In the genomic region with DNA sequence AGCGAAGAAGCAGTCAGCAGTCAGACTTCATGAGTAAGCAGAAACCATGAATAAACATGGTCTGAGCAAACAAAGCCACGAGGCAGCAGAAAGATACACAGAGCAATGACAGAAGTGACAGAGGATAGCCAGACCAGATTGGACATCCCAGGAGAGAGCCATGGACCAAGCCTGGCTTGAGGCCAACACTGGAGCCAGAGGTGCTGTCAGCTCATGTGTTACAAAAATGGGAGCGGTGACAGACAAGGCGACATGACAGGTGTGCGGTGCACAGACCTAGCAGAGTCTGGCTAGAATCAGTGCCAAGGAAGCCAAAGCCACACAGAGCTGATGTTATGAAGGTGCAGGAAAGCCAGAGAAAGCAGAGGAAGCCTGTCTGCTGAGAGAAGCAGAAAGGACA, we compare ENCODE assay signal across 9 mouse cellular contexts. TPM values are rescaled to one million over a fixed set of nuclear protein-coding genes. Genes with fewer than 3 reads are reported as not detected.
DNase-seq lines count a peak whose midpoint lies in the region; ATAC-seq and TF ChIP-seq lines count a peak whose summit lies in the region.
"Had no signal": no experiment of that assay in that cellular context is flagged by ENCODE, and none has a peak within 500 bp of the region (broad histone marks: within the 10 kb centered on the region; RNA-seq: fewer than 3 reads in every experiment).

No protein-coding gene starts in this region.

- DNase-seq in heart, embryonic 10.5 days (ENCODE audit: low spot score) = peak; percentile 86
- no peak for DNase-seq in heart, adult 9 months (ENCODE audit: low spot score in 2 of 2)
- DNase-seq in midbrain, embryonic 11.5 days (ENCODE audit: low spot score, missing footprints) = peak; percentile 60
- DNase-seq in midbrain, embryonic 10.5 days (ENCODE audit: low spot score) = no peak
- peak; percentile 25 for DNase-seq in gastrocnemius, postnatal 14 days
- DNase-seq in liver, embryonic 14.5 days (ENCODE audit: low read depth in 3 of 3, low spot score in 3 of 3) = no peak
- no peak for DNase-seq in embryo, embryonic 10.5 days (ENCODE audit: low spot score)
- no peak for DNase-seq in right cerebral cortex, postnatal 14 days
- DNase-seq: adrenal gland, postnatal 14 days had no signal

- no peaks in the 10 kb centered on the region for H3K27me3 ChIP-seq in heart, embryonic 10.5 days (ENCODE audit: insufficient read depth, poor library complexity, severe bottlenecking)
- H3K27me3 ChIP-seq in midbrain, embryonic 11.5 days (ENCODE audit: control insufficient read depth, insufficient read depth, low read length) = no peaks in the 10 kb centered on the region
- no peaks in the 10 kb centered on the region for H3K27me3 ChIP-seq in midbrain, embryonic 10.5 days (ENCODE audit: low read depth, poor library complexity, severe bottlenecking)
- H3K27me3 ChIP-seq in liver, embryonic 14.5 days (ENCODE audit: control insufficient read depth, insufficient read depth, low read length) = no peaks in the 10 kb centered on the region; the same call in 1 of the 2 replicates

- H3K4me2 ChIP-seq in midbrain, embryonic 11.5 days = no peak overlapping the region
- no peak overlapping the region for H3K4me2 ChIP-seq in liver, embryonic 14.5 days (ENCODE audit: low read depth)

- WGBS in heart, embryonic 10.5 days = 47% methylated on average over 5 of the region's 5 CpGs
- WGBS in midbrain, embryonic 11.5 days = 85% methylated on average over 5 of the region's 5 CpGs
- 81% methylated on average over 5 of the region's 5 CpGs for WGBS in midbrain, embryonic 10.5 days
- 62% methylated on average over 5 of the region's 5 CpGs for WGBS in liver, embryonic 14.5 days (ENCODE audit: insufficient replicate concordance)

- TF ChIP-seq CTCF in liver, embryonic 14.5 days (IDR thresholded peaks at IDR 0.05; ENCODE audit: low read depth) = no peak

- no peak overlapping the region for H3K9ac ChIP-seq in midbrain, embryonic 11.5 days (ENCODE audit: low read length)
- no peak overlapping the region for H3K9ac ChIP-seq in liver, embryonic 14.5 days (replicated peaks)

- H3K27ac ChIP-seq in heart, embryonic 10.5 days = no peak overlapping the region
- H3K27ac ChIP-seq in midbrain, embryonic 11.5 days (ENCODE audit: low read depth, low read length) = no peak overlapping the region
- no peak overlapping the region for H3K27ac ChIP-seq in midbrain, embryonic 10.5 days (replicated peaks)
- H3K27ac ChIP-seq in liver, embryonic 14.5 days = no peak overlapping the region

- H3K9me3 ChIP-seq in heart, embryonic 10.5 days = no peaks in the 10 kb centered on the region
- no peaks in the 10 kb centered on the region for H3K9me3 ChIP-seq in midbrain, embryonic 11.5 days (ENCODE audit: control insufficient read depth, low read length)
- H3K9me3 ChIP-seq in midbrain, embryonic 10.5 days (replicated peaks) = no peaks in the 10 kb centered on the region
- no peaks in the 10 kb centered on the region for H3K9me3 ChIP-seq in liver, embryonic 14.5 days (ENCODE audit: control insufficient read depth, low read length)

- 0 out of 2 replicates have a peak overlapping the region, but pooled peaks have one; percentile 5 for H3K4me3 ChIP-seq in heart, embryonic 10.5 days
- no peak overlapping the region for H3K4me3 ChIP-seq in midbrain, embryonic 11.5 days (ENCODE audit: low read depth, low read length)
- H3K4me3 ChIP-seq in midbrain, embryonic 10.5 days = no peak overlapping the region
- H3K4me3 ChIP-seq in liver, embryonic 14.5 days (ENCODE audit: insufficient read depth in 1 of 2, low read depth in 2 of 2, low read length in 2 of 2) = no peak overlapping the region

- H3K36me3 ChIP-seq in heart, embryonic 10.5 days = no peaks in the 10 kb centered on the region
- H3K36me3 ChIP-seq in midbrain, embryonic 11.5 days (ENCODE audit: control insufficient read depth, insufficient read depth, low read length) = no peaks in the 10 kb centered on the region
- H3K36me3 ChIP-seq in midbrain, embryonic 10.5 days = no peaks in the 10 kb centered on the region
- H3K36me3 ChIP-seq in liver, embryonic 14.5 days (replicated peaks; ENCODE audit: control insufficient read depth, insufficient read depth, low read depth) = no peaks in the 10 kb centered on the region

- TF ChIP-seq EP300 in liver, embryonic 14.5 days (IDR thresholded peaks at IDR 0.05; ENCODE audit: low read depth) = no peak

- H3K4me1 ChIP-seq in heart, embryonic 10.5 days = peaks cover 10% of the 10 kb centered on the region
- no peaks in the 10 kb centered on the region for H3K4me1 ChIP-seq in midbrain, embryonic 11.5 days (ENCODE audit: control insufficient read depth, insufficient read depth, low read length)
- H3K4me1 ChIP-seq in midbrain, embryonic 10.5 days = no peaks in the 10 kb centered on the region
- peaks cover 0 to 6% of the 10 kb centered on the region in 2 experiments; a peak in 1 of 4 replicates for H3K4me1 ChIP-seq in liver, embryonic 14.5 days (replicated peaks; ENCODE audit: control insufficient read depth in 2 of 2, insufficient read depth in 2 of 2, low read length in 1 of 2)

- no peak for ATAC-seq in midbrain, embryonic 11.5 days (ENCODE audit: low FRiP score)
- ATAC-seq in liver, embryonic 14.5 days (ENCODE audit: insufficient read depth) = peak; percentile 60

- intact Hi-C loops in gastrocnemius, postnatal 14 days (cut with DNase I; ENCODE audit: low total_unique reads) = no loop called here

RNA-seq across cellular contexts. Expression of a gene that starts 35.3 kb away (rescaled TPM):
- 428 and 460 TPM in 2 replicates for polyA plus RNA-seq in heart, embryonic 10.5 days (2016; fragmentation: Nextera tagmentation; extraction: Ambion mirVana)
- 489 and 490 TPM in 2 replicates for polyA plus RNA-seq in midbrain, embryonic 11.5 days (2014; fragmentation: Nextera tagmentation; extraction: Ambion mirVana)
- polyA plus RNA-seq in midbrain, embryonic 10.5 days (2016; fragmentation: Nextera tagmentation; extraction: Ambion mirVana) = 507 and 521 TPM in 2 replicates
- 10 to 100 TPM; 91.5 to 95.0 TPM for total RNA-seq in gastrocnemius, postnatal 14 days (2021)
- 94.7 and 146 TPM in 2 replicates for polyA plus RNA-seq in liver, embryonic 14.5 days (2012; rRNA removed)
- 281 and 289 TPM in 2 replicates for polyA plus RNA-seq in liver, embryonic 14.5 days (2014; fragmentation: Nextera tagmentation; extraction: Ambion mirVana)

RNA-seq across cellular contexts. Expression of a gene that starts 56.7 kb away (rescaled TPM):
- polyA plus RNA-seq in heart, embryonic 10.5 days (2016; fragmentation: Nextera tagmentation; extraction: Ambion mirVana) = 93.9 and 98.6 TPM in 2 replicates
- polyA plus RNA-seq in midbrain, embryonic 11.5 days (2014; fragmentation: Nextera tagmentation; extraction: Ambion mirVana) = 117 and 140 TPM in 2 replicates
- polyA plus RNA-seq in midbrain, embryonic 10.5 days (2016; fragmentation: Nextera tagmentation; extraction: Ambion mirVana) = 95.6 and 100 TPM in 2 replicates
- total RNA-seq in gastrocnemius, postnatal 14 days (2021) = 10 to 100 TPM; 29.2 to 37.5 TPM
- polyA plus RNA-seq in liver, embryonic 14.5 days (2012; rRNA removed) = 16.0 and 28.1 TPM in 2 replicates
- polyA plus RNA-seq in liver, embryonic 14.5 days (2014; fragmentation: Nextera tagmentation; extraction: Ambion mirVana) = 48.9 and 55.0 TPM in 2 replicates

Comparison
In these comparisons a context has a peak if more than half of its experiments do, and no peak if none do; other contexts are left out.
1. DNase-seq: peak in heart, embryonic 10.5 days (single experiment), midbrain, embryonic 11.5 days (single experiment) and gastrocnemius, postnatal 14 days (single experiment); none in heart, adult 9 months (0 of 2), midbrain, embryonic 10.5 days (single experiment), liver, embryonic 14.5 days (0 of 3), embryo, embryonic 10.5 days (single experiment) and right cerebral cortex, postnatal 14 days (single experiment).